Mouse (Mus musculus): Measurements from ENCODE around the gene Ovol3. TPM values are rescaled to one million over a fixed set of nuclear protein-coding genes. Genes with fewer than 3 reads are reported as not detected.
"Not testable (repeated sequence)": the region's sequence is repeated elsewhere in the genome, so short reads cannot be mapped to it uniquely, and the experiment has no call there.

The Ovol3 gene
- not detected for total RNA-seq (2021)

DNA sequence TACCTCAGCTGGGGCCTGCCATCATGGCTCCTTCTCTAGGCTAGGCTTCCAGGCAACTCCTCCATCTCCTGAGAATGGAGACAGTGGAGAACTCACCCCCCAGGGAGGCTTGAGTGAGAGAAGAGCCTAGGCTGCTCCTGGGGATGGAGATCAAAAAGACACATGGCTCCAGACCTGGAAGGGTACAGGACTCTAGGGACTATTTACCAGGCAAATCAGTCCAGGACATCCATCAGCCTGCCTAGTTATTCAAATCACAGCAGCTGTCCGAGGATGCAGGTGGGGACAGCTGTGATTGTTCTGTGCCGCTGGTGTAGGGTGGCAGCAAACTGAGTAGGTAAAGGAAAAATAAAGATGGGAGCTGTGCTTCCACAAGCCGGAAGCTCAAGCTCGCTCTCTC is at the start of gene Ovol3:
Ovol3 (minus strand) TSS at position 101 of the 400 bp plus-strand sequence.
- no peak for DNase-seq
- intact Hi-C loops (cut with DNase I): no loop called here

DNA sequence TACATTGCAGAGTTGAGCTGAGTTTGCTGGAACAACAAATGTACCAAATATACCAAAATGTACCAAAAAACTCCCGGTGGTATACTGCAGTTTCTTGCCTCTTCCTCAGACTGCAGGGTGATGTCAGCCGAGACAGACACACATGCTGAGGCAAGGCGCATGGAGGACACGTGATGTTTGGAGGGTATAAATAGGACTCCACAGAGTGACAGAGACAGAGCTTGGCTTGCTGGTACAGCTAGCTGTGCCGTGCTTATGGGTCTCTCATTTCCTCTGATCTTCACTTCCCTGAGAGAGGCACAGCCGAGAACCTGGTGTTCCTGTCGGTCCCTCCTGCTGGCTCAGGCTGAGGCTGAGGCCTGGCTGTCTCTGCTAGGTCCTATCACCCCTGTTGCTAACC is 47.2 kb upstream of the Ovol3 start:
- intact Hi-C loops (cut with DNase I): no loop called here
- peak in 1 of 2 experiments; percentile 22 for DNase-seq

GRCm38 (mm10) chr7:30281522-30281921 is 46.0 kb upstream of the Ovol3 start:
- intact Hi-C loops (cut with DNase I): no loop called here
- no peak for DNase-seq

GRCm38 (mm10) chr7:30280670-30281138 is 45.2 kb upstream of the Ovol3 start:
- peak; percentile 91 to 92 for DNase-seq
- intact Hi-C loops (cut with DNase I): no loop called here

DNA sequence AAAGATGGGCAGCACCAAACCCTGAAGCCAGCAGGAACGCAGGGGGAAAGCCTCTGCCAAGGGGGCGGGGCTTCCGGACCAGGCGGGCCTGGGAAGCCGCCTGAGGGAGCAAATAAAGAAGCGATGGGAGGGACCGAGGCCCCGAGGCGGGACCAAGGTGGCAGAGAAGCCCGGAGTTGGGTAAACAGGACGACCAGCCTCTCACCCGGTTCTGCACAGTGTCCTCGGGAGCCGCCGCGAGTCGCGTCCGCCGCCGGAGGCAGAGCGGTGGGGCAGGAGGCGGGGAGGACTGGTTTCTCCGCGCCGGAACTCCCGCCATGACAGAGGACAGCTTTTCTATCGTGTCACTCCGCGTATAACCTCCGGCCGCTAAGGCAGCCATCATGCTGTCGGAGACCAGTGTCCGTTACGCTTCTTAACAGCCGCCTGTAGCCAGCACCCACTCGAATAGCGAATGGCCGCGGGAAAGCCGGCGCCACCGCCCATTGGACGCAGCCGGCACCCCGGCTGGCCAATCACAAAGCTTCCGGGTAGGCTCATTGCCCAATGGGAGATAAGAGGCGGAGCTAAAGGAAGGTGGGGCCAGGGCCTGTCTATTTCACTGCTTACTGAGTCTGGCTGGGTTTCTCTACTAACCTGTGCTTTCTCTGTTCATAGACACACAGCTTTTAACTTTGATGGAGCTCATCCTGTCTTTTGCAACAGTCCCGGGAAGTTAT is 44.6 kb upstream of the Ovol3 start, which contains the start of the genes Thap8 and Wdr62:
Thap8 (plus strand) TSS at position 144 of the 719 bp plus-strand sequence.
Wdr62 (minus strand) TSS at position 469 of the 719 bp plus-strand sequence.
- DNase-seq: peak; percentile 95
- intact Hi-C loops (cut with DNase I): no loop called here

DNA sequence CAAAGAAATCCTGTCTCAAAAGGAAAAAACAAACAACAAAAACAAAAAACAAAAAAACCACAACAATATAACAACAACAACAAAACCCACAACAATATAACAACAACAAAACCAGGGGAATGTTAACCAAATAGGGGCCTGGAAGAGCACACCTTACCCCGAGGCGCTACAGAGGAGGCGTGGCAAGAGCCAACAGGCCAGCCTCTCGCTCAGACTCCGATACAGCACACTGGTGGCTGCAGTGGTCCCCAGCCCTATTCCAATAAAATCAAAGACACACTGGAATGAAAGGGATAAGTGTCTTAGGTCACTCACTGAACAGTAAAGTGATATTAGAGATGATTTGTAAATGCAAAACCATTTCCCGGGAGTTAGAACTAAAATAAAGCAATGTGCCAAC is 44.0 kb upstream of the Ovol3 start:
- intact Hi-C loops (cut with DNase I): no loop called here
- no peak for DNase-seq

- no peak for DNase-seq
- intact Hi-C loops (cut with DNase I): no loop called here
Observed at GRCm38 (mm10) chr7:30278911-30279310, 43.4 kb upstream of the Ovol3 start.

GRCm38 (mm10) chr7:30274383-30274782 is 38.9 kb upstream of the Ovol3 start:
- intact Hi-C loops (cut with DNase I): no loop called here
- no peak for DNase-seq

GRCm38 (mm10) chr7:30269641-30270040 is 34.1 kb upstream of the Ovol3 start:
- no peak for DNase-seq
- intact Hi-C loops (cut with DNase I): no loop called here

DNA sequence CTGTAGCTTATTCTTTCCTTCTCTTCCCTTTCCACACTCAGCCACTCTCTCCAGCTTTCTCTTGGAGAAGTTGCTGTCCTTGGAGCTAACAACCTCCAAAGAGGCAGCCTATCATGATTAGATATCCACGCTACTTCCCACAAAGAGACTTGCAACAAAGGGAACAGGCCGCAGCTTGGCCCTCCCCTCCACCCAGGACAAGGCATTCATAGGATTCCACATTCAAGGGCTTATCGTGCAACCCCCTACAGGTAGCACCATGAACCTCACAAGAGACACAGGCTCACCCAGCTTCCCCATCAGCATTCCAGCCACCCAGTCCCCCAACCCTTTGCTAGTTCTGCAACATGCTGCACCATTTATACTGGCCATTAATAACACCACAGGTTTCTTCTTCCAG is 31.3 kb upstream of the Ovol3 start:
- DNase-seq: no peak
- intact Hi-C loops (cut with DNase I): no loop called here

GRCm38 (mm10) chr7:30265935-30266334 is 30.4 kb upstream of the Ovol3 start:
- intact Hi-C loops (cut with DNase I): no loop called here
- no peak for DNase-seq

GRCm38 (mm10) chr7:30265531-30265930 is 30.0 kb upstream of the Ovol3 start:
- DNase-seq: no peak
- intact Hi-C loops (cut with DNase I): no loop called here

GRCm38 (mm10) chr7:30265041-30265440 is 29.5 kb upstream of the Ovol3 start:
- intact Hi-C loops (cut with DNase I): no loop called here
- no peak for DNase-seq

GRCm38 (mm10) chr7:30251956-30252954 is 16.7 kb upstream of the Ovol3 start:
- intact Hi-C loops (cut with DNase I): no loop called here
- peak; percentile 16 to 19 for DNase-seq

DNA sequence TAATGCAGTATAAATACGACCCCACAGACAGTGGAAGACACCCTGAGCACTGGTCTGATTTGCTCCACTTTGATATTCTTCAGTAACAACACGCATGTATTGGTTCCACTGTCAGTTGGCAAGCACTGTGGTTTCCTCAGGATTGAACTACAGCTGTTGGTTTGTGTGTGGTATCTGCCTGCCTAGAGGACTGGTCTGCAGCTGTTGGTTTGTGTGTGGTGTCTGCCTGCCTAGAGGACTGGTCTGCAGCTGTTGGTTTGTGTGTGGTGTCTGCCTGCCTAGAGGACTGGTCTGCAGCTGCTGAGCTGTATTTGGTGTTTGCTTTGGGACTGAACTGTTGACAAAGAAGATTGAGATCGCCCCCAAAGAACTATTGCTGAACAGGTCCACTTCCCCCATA is 1.8 kb upstream of the Ovol3 start:
- DNase-seq; intact Hi-C loops (cut with DNase I): not testable (repeated sequence)

GRCm38 (mm10) chr7:30235091-30235490 is 434 bp downstream of the Ovol3 start:
- intact Hi-C loops (cut with DNase I): no loop called here
- DNase-seq: no peak

GRCm38 (mm10) chr7:30234276-30234858 is 1.2 kb downstream of the Ovol3 start:
- no peak for DNase-seq
- intact Hi-C loops (cut with DNase I): no loop called here

DNA sequence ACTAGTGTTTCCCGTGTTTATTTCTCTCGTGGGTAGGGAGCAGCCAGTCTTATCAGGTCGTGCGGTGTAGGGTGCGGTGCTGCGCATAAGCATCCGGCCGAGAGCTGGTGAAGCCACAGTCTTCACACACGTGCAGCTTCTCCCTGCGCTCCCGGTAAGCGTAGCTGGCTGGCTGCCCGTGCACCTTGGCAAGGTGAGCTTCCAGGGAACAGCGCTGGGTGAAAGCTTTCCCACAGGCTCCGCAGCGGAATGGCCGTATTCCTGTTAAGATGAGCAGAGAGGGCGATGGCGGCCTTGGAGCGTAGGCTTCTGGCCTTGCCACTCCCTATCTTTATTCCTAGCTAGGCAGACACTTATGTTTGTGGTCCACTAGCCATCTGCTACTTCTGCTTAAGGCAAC is 2.1 kb downstream of the Ovol3 start:
- no peak for DNase-seq
- intact Hi-C loops (cut with DNase I): no loop called here

- DNase-seq: peak; percentile 59 to 78
Observed at GRCm38 (mm10) chr7:30232631-30233148, 2.8 kb downstream of the Ovol3 start.

GRCm38 (mm10) chr7:30231669-30232454 is 3.7 kb downstream of the Ovol3 start, which contains the start of the genes Polr2i and Tbcb:
Gene Polr2i, plus strand, starts transcription at chr7:30231948.
Gene Tbcb, minus strand, starts transcription at chr7:30232272.
- intact Hi-C loops (cut with DNase I): no loop called here
- peak; percentile 99 for DNase-seq

More at GRCm38 (mm10) chr7:30232631-30233148, 2.8 kb downstream of the Ovol3 start:
- intact Hi-C loops (cut with DNase I): no loop called here

All from heart, postnatal 10 days (tissue).